8 mouse cellular contexts compared by ENCODE assay signal in genomic region chr10:77353031-77353745, GRCm38 (mm10).
DNase-seq lines count a peak whose midpoint lies in the region; ATAC-seq and TF ChIP-seq lines count a peak whose summit lies in the region.

No protein-coding gene starts in this region.

- WGBS in embryonic facial prominence, embryonic 14.5 days, result 85% methylated on average over 6 of the region's 6 CpGs
- 80% methylated on average over 6 of the region's 6 CpGs for WGBS in kidney, embryonic 16.5 days
- WGBS in liver, adult 2 months, result 88% methylated on average over 6 of the region's 6 CpGs
- WGBS in neural tube, embryonic 11.5 days, result 88% methylated on average over 6 of the region's 6 CpGs
- WGBS in stomach, embryonic 15.5 days, result 82% methylated on average over 6 of the region's 6 CpGs

- H3K36me3 ChIP-seq in embryonic facial prominence, embryonic 14.5 days (ENCODE audit: control insufficient read depth, insufficient read depth, low read length), result no peaks in the 10 kb centered on the region
- no peaks in the 10 kb centered on the region for H3K36me3 ChIP-seq in kidney, embryonic 16.5 days (ENCODE audit: insufficient read depth, low read length)
- peaks cover 3% of the 10 kb centered on the region; the same call in 1 of the 2 replicates for H3K36me3 ChIP-seq in liver, adult 2 months (ENCODE audit: control insufficient read depth, insufficient read depth, low read length)
- H3K36me3 ChIP-seq in neural tube, embryonic 11.5 days (ENCODE audit: control insufficient read depth, insufficient read depth, low read length), result no peaks in the 10 kb centered on the region
- H3K36me3 ChIP-seq in stomach, embryonic 15.5 days, result no peaks in the 10 kb centered on the region

- no peaks in the 10 kb centered on the region for H3K79me2 ChIP-seq in liver, adult 2 months (ENCODE audit: control insufficient read depth, insufficient read depth, low read length)

- H3K4me1 ChIP-seq in embryonic facial prominence, embryonic 14.5 days (ENCODE audit: control insufficient read depth, insufficient read depth, low read length), result no peaks in the 10 kb centered on the region
- H3K4me1 ChIP-seq in kidney, embryonic 16.5 days (ENCODE audit: insufficient read depth, low read length), result no peaks in the 10 kb centered on the region
- no peaks in the 10 kb centered on the region for H3K4me1 ChIP-seq in liver, adult 2 months (ENCODE audit: control insufficient read depth, insufficient read depth, low read length)
- H3K4me1 ChIP-seq in neural tube, embryonic 11.5 days (ENCODE audit: control insufficient read depth, insufficient read depth, low read length), result no peaks in the 10 kb centered on the region
- H3K4me1 ChIP-seq in stomach, embryonic 15.5 days, result no peaks in the 10 kb centered on the region

- no peak overlapping the region for H3K4me2 ChIP-seq in embryonic facial prominence, embryonic 14.5 days (ENCODE audit: low read depth, low read length)
- no peak overlapping the region for H3K4me2 ChIP-seq in kidney, embryonic 16.5 days (replicated peaks; ENCODE audit: low read depth, low read length)
- H3K4me2 ChIP-seq in neural tube, embryonic 11.5 days (ENCODE audit: low read depth), result no peak overlapping the region
- no peak overlapping the region for H3K4me2 ChIP-seq in stomach, embryonic 15.5 days

- no peaks in the 10 kb centered on the region for H3K9me3 ChIP-seq in embryonic facial prominence, embryonic 14.5 days (ENCODE audit: control insufficient read depth, low read length)
- no peaks in the 10 kb centered on the region for H3K9me3 ChIP-seq in kidney, embryonic 16.5 days (ENCODE audit: low read length)
- H3K9me3 ChIP-seq in neural tube, embryonic 11.5 days (ENCODE audit: control insufficient read depth, low read length), result no peaks in the 10 kb centered on the region
- H3K9me3 ChIP-seq in stomach, embryonic 15.5 days, result no peaks in the 10 kb centered on the region

- H3K4me3 ChIP-seq in embryonic facial prominence, embryonic 14.5 days (ENCODE audit: low read depth, low read length), result no peak overlapping the region
- no peak overlapping the region for H3K4me3 ChIP-seq in kidney, embryonic 16.5 days (ENCODE audit: low read length)
- no peak overlapping the region for H3K4me3 ChIP-seq in liver, adult 2 months (ENCODE audit: insufficient read depth, low read depth, low read length)
- H3K4me3 ChIP-seq in neural tube, embryonic 11.5 days (ENCODE audit: low read depth, low read length), result no peak overlapping the region
- H3K4me3 ChIP-seq in stomach, embryonic 15.5 days (replicated peaks), result no peak overlapping the region

- peak; percentile 88 for ATAC-seq in embryonic facial prominence, embryonic 14.5 days (ENCODE audit: low read depth)
- peak; percentile 75; the same call in 1 of the 2 replicates for ATAC-seq in kidney, embryonic 16.5 days (ENCODE audit: low FRiP score, low TSS enrichment)
- ATAC-seq in neural tube, embryonic 11.5 days (ENCODE audit: insufficient read depth, low FRiP score, low TSS enrichment), result 0 out of 2 replicates have a peak, but pooled peaks have one; percentile 23
- ATAC-seq in stomach, embryonic 15.5 days (ENCODE audit: insufficient read depth, low FRiP score, low read depth), result peak; percentile 68; the same call in 1 of the 2 replicates

- TF ChIP-seq CTCF in liver, adult 2 months (IDR thresholded peaks at IDR 0.05; ENCODE audit: low read depth, low read length), result peak; percentile 88

- no peak overlapping the region for H3K9ac ChIP-seq in embryonic facial prominence, embryonic 14.5 days (ENCODE audit: low read depth, low read length)
- H3K9ac ChIP-seq in kidney, embryonic 16.5 days (replicated peaks; ENCODE audit: low read length), result no peak overlapping the region
- no peak overlapping the region for H3K9ac ChIP-seq in liver, adult 2 months (ENCODE audit: low read depth, low read length)
- H3K9ac ChIP-seq in neural tube, embryonic 11.5 days (ENCODE audit: low read length), result no peak overlapping the region
- no peak overlapping the region for H3K9ac ChIP-seq in stomach, embryonic 15.5 days

- no peaks in the 10 kb centered on the region for H3K27me3 ChIP-seq in embryonic facial prominence, embryonic 14.5 days (replicated peaks; ENCODE audit: control insufficient read depth, insufficient read depth, low read length)
- no peaks in the 10 kb centered on the region for H3K27me3 ChIP-seq in kidney, embryonic 16.5 days (ENCODE audit: insufficient read depth, low read length)
- H3K27me3 ChIP-seq in liver, adult 2 months (ENCODE audit: control insufficient read depth, insufficient read depth, low read length), result no peaks in the 10 kb centered on the region
- H3K27me3 ChIP-seq in neural tube, embryonic 11.5 days (ENCODE audit: control insufficient read depth, insufficient read depth, low read length), result no peaks in the 10 kb centered on the region
- no peaks in the 10 kb centered on the region for H3K27me3 ChIP-seq in stomach, embryonic 15.5 days (replicated peaks)

- no peak overlapping the region for H3K27ac ChIP-seq in embryonic facial prominence, embryonic 14.5 days (replicated peaks; ENCODE audit: low read depth, low read length)
- no peak overlapping the region for H3K27ac ChIP-seq in kidney, embryonic 16.5 days (ENCODE audit: low read length)
- no peak overlapping the region for H3K27ac ChIP-seq in liver, adult 2 months (replicated peaks; ENCODE audit: insufficient read depth, low read depth, low read length)
- no peak overlapping the region for H3K27ac ChIP-seq in neural tube, embryonic 11.5 days (ENCODE audit: low read depth, low read length)
- no peak overlapping the region for H3K27ac ChIP-seq in stomach, embryonic 15.5 days

- TF ChIP-seq POLR2A in liver, adult 2 months (IDR thresholded peaks at IDR 0.05; ENCODE audit: extremely low read depth, insufficient read depth, low read length), result no peak

- DNase-seq in A20 (ENCODE audit: low read depth, low spot score), result peak; percentile 83
- peak; percentile 29 to 68 for DNase-seq in adrenal gland, postnatal 4 days (ENCODE audit: low spot score in 2 of 2)
- DNase-seq in embryonic facial prominence, embryonic 14.5 days (ENCODE audit: low spot score), result peak; percentile 88
- DNase-seq in heart, adult 8-10 months (ENCODE audit: low spot score), result peak; percentile 75
- DNase-seq in liver, adult 2 months (ENCODE audit: extremely low read depth, low read depth, low spot score), result peak; percentile 49
- peak; percentile 80 for DNase-seq in neural tube, embryonic 11.5 days (ENCODE audit: low spot score)

Comparison
In these comparisons a context has a peak if more than half of its experiments do, and no peak if none do; other contexts are left out.
1. ATAC-seq: peak in every context shown above with its lines; median percentile 88 in embryonic facial prominence, embryonic 14.5 days; 75 in kidney, embryonic 16.5 days; 68 in stomach, embryonic 15.5 days; 23 in neural tube, embryonic 11.5 days.